Mouse (Mus musculus) CH12.LX (cell line): ENCODE results near the gene Emc1. TPM values are rescaled to one million over a fixed set of nuclear protein-coding genes. Genes with fewer than 3 reads are reported as not detected.

Experiments
- DNase-seq: peaks from one replicate; pipeline ENCODE4 v3.0.0-alpha.2; 2013; ENCODE audit errors: extremely low read depth
- H3K27ac ChIP-seq: 2 replicates; pipeline ENCODE4 v1.5.1; 2012; ENCODE audit warnings: low read depth, mild to moderate bottlenecking, control low read depth, moderate library complexity; ENCODE audit not compliant: insufficient read depth
- H3K27me3 ChIP-seq: replicated peaks from 2 replicates; pipeline ENCODE3; 2012; ENCODE audit warnings: inconsistent platforms
- H3K36me3 ChIP-seq, 2 experiments: replicated peaks in 1 of 2; 2 replicates each; pipeline versions ENCODE3 to v1.6.1; 2012; ENCODE audit warnings: inconsistent platforms in 1 of 2, low read length in 1 of 2, mild to moderate bottlenecking in 1 of 2, mixed read lengths in 1 of 2, moderate library complexity in 1 of 2; ENCODE audit not compliant: control insufficient read depth in 1 of 2, insufficient read depth in 1 of 2
- H3K4me1 ChIP-seq, 2 experiments: 2 replicates each; pipeline ENCODE4 v1.6.1; 2012; ENCODE audit warnings: inconsistent platforms in 1 of 2, moderate library complexity in 1 of 2; ENCODE audit not compliant: insufficient read depth in 2 of 2, control insufficient read depth in 1 of 2
- H3K4me2 ChIP-seq: 2 replicates; pipeline ENCODE4 v1.6.1; 2012; ENCODE audit warnings: low read depth, mild to moderate bottlenecking, control low read depth; ENCODE audit not compliant: poor library complexity, insufficient read depth, severe bottlenecking
- H3K4me3 ChIP-seq, 3 experiments: fragments of 150-350 bp in 1 of 3; sonication (generic) in 1 of 3; replicated peaks in 1 of 3; 2 replicates each; pipeline versions ENCODE3 to v1.5.1; 2011 to 2012; ENCODE audit warnings: low read depth in 2 of 3, low read length in 2 of 3, mild to moderate bottlenecking in 2 of 3, moderate library complexity in 2 of 3, control low read depth in 1 of 3, improper control_type of control experiment in 1 of 3, inconsistent platforms in 1 of 3, mixed read lengths in 1 of 3; ENCODE audit not compliant: poor library complexity in 1 of 3
- H3K79me2 ChIP-seq: replicated peaks from 2 replicates; pipeline ENCODE4 v1.6.1; 2012; ENCODE audit warnings: mild to moderate bottlenecking, moderate library complexity; ENCODE audit not compliant: control insufficient read depth, poor library complexity, insufficient read depth, severe bottlenecking; ENCODE audit errors: extremely low read depth
- H3K9ac ChIP-seq: 2 replicates; pipeline ENCODE4 v1.6.1; 2012; ENCODE audit warnings: low read depth, mild to moderate bottlenecking, control low read depth, moderate library complexity; ENCODE audit not compliant: insufficient read depth
- H3K9me3 ChIP-seq: replicated peaks from 2 replicates; pipeline ENCODE3; 2012; ENCODE audit warnings: low read length, inconsistent platforms, mixed read lengths
- BHLHE40 ChIP-seq: IDR thresholded peaks from 2 replicates; pipeline ENCODE4 v1.6.1; 2011; ENCODE audit warnings: mild to moderate bottlenecking, low read depth, low read length, improper control_type of control experiment
- CHD1 ChIP-seq: IDR thresholded peaks from 2 replicates; pipeline ENCODE4 v1.6.1; 2012; ENCODE audit warnings: low read depth, low read length, improper control_type of control experiment, inconsistent platforms
- CHD2 ChIP-seq: IDR thresholded peaks from 2 replicates; pipeline ENCODE4 v1.6.1; 2011; ENCODE audit warnings: low read length, improper control_type of control experiment
- CTCF ChIP-seq, 2 experiments: IDR thresholded peaks in 1 of 2; conservative IDR thresholded peaks in 1 of 2; 2 replicates each; pipeline ENCODE4 v1.5.1; 2011 to 2012; ENCODE audit warnings: low read depth in 2 of 2, low read length in 2 of 2, improper control_type of control experiment in 1 of 2, inconsistent platforms in 1 of 2, mild to moderate bottlenecking in 1 of 2, moderate library complexity in 1 of 2
- E2F4 ChIP-seq: IDR thresholded peaks from 2 replicates; pipeline ENCODE4 v1.6.1; 2011; ENCODE audit warnings: low read depth, low read length, improper control_type of control experiment; ENCODE audit not compliant: insufficient replicate concordance
- ELF1 ChIP-seq: IDR thresholded peaks from 2 replicates; pipeline ENCODE4 v1.6.1; 2014; ENCODE audit warnings: low read depth, mild to moderate bottlenecking, inconsistent platforms, low read length, improper control_type of control experiment
- EP300 ChIP-seq: IDR thresholded peaks from 2 replicates; pipeline ENCODE4 v1.6.1; 2011; ENCODE audit warnings: low read length, improper control_type of control experiment
- GABPA ChIP-seq: IDR thresholded peaks from 2 replicates; pipeline ENCODE4 v1.6.1; 2012; ENCODE audit warnings: low read depth, low read length, improper control_type of control experiment, inconsistent platforms; ENCODE audit not compliant: insufficient replicate concordance
- HCFC1 ChIP-seq: IDR thresholded peaks from 2 replicates; pipeline ENCODE4 v1.6.1; 2012; ENCODE audit warnings: low read depth, mild to moderate bottlenecking, inconsistent platforms, low read length, improper control_type of control experiment
- IRF4 ChIP-seq: IDR thresholded peaks from 2 replicates; pipeline ENCODE4 v1.6.1; 2014; ENCODE audit warnings: low read depth, mild to moderate bottlenecking, inconsistent platforms, low read length, improper control_type of control experiment
- JUN ChIP-seq: IDR thresholded peaks from 2 replicates; pipeline ENCODE4 v1.6.1; 2011; ENCODE audit warnings: low read depth, mild to moderate bottlenecking, low read length, improper control_type of control experiment, moderate library complexity; ENCODE audit not compliant: insufficient read depth
- JUND ChIP-seq: conservative IDR thresholded peaks from 2 replicates; pipeline ENCODE4 v1.6.1; 2011; ENCODE audit warnings: low read depth, low read length, improper control_type of control experiment
- MAFK ChIP-seq: IDR thresholded peaks from 2 replicates; pipeline ENCODE4 v1.6.1; 2011; ENCODE audit warnings: low read length, improper control_type of control experiment; ENCODE audit not compliant: insufficient replicate concordance
- MAX ChIP-seq: IDR thresholded peaks from 2 replicates; pipeline ENCODE4 v1.6.1; 2011; ENCODE audit warnings: low read length, improper control_type of control experiment
- MAZ ChIP-seq: IDR thresholded peaks from 2 replicates; pipeline ENCODE4 v1.6.1; 2012; ENCODE audit warnings: low read depth, mild to moderate bottlenecking, inconsistent platforms, low read length, improper control_type of control experiment, moderate library complexity
- MXI1 ChIP-seq: IDR thresholded peaks from 2 replicates; pipeline ENCODE4 v1.6.1; 2011; ENCODE audit warnings: mild to moderate bottlenecking, low read depth, low read length, improper control_type of control experiment
- NELFE ChIP-seq: IDR thresholded peaks from 2 replicates; pipeline ENCODE4 v1.6.1; 2011; ENCODE audit warnings: low read depth, low read length, improper control_type of control experiment
- NRF1 ChIP-seq: IDR thresholded peaks from 2 replicates; pipeline ENCODE4 v1.6.1; 2014; ENCODE audit warnings: low read depth, mild to moderate bottlenecking, inconsistent platforms, low read length, improper control_type of control experiment, moderate library complexity
- POLR2AphosphoS2 ChIP-seq: IDR thresholded peaks from 2 replicates; pipeline ENCODE4 v1.6.1; 2011; ENCODE audit warnings: low read depth, low read length, improper control_type of control experiment
- RAD21 ChIP-seq: IDR thresholded peaks from 2 replicates; pipeline ENCODE4 v1.6.1; 2011; ENCODE audit warnings: low read depth, mild to moderate bottlenecking, low read length, improper control_type of control experiment, moderate library complexity
- RCOR1 ChIP-seq: conservative IDR thresholded peaks from 2 replicates; pipeline ENCODE4 v1.6.1; 2012; ENCODE audit warnings: low read depth, mild to moderate bottlenecking, inconsistent platforms, low read length, improper control_type of control experiment
- TBP ChIP-seq: conservative IDR thresholded peaks from 2 replicates; pipeline ENCODE4 v1.6.1; 2011; ENCODE audit warnings: low read depth, low read length, improper control_type of control experiment
- TCF12 ChIP-seq: IDR thresholded peaks from 2 replicates; pipeline ENCODE4 v1.6.1; 2014; ENCODE audit warnings: low read depth, mild to moderate bottlenecking, inconsistent platforms, low read length, improper control_type of control experiment
- USF1 ChIP-seq: IDR thresholded peaks from 2 replicates; pipeline ENCODE4 v1.6.1; 2014; ENCODE audit warnings: low read depth, mild to moderate bottlenecking, inconsistent platforms, low read length, improper control_type of control experiment
- USF2 ChIP-seq: conservative IDR thresholded peaks from 2 replicates; pipeline ENCODE4 v1.6.1; 2011; ENCODE audit warnings: low read depth, low read length, improper control_type of control experiment
- ZNF384 ChIP-seq: IDR thresholded peaks from 2 replicates; pipeline ENCODE4 v1.6.1; 2012; ENCODE audit warnings: low read depth, low read length, improper control_type of control experiment, inconsistent platforms
- dilution Hi-C: fragments of 300-500 bp; cut with MboI; formaldehyde crosslinking; loops from 2 replicates; pipeline ENCODE4 v1.14.3; 2020; ENCODE audit warnings: low sequenced_read_pairs; ENCODE audit not compliant: extremely low pct_unique_long_range_greater_than_20kb, extremely low pct_ligation_motif_present
- in situ Hi-C: fragments of 300-500 bp; cut with MboI; formaldehyde crosslinking; loops from 3 replicates; pipeline ENCODE4 v1.14.3; 2019; ENCODE audit warnings: low sequenced_read_pairs, low pct_ligation_motif_present, low pct_unique_long_range_greater_than_20kb, mixed read lengths
- polyA plus RNA-seq: library from polyadenylated mRNA; unstranded; fragments of >175 nt; gene quantifications from 2 replicates; pipeline ENCODE4 v1.2.1, GENCODE M21; 2012; ENCODE audit warnings: low read depth; ENCODE audit not compliant: insufficient read length
- total RNA-seq, 2 experiments: library from RNA; depleted of rRNA; stranded (reverse); fragments of 300-350 nt in 1 of 2; fragments of >200 nt in 1 of 2; gene quantifications; 2 replicates each; pipeline ENCODE4 v1.2.3; 2012 to 2014

Gene Emc1
- total and polyA plus RNA-seq, 3 experiments = 12.0 to 25.7 (median 19.1) TPM

- TF ChIP-seq NELFE = no peak
- H3K4me2 ChIP-seq = no peak overlapping the region
- H3K9me3 ChIP-seq = no peaks in the 10 kb centered on the region
- in situ Hi-C loops (no loop called here), dilution Hi-C loops (no loop called here)
- H3K4me3 ChIP-seq = no peak overlapping the region
- H3K4me1 ChIP-seq = peaks cover 22 to 48% of the 10 kb centered on the region in 2 experiments
- H3K79me2 ChIP-seq = no peaks in the 10 kb centered on the region
- H3K27ac ChIP-seq = no peak overlapping the region
- H3K9ac ChIP-seq = no peak overlapping the region
- peaks cover 6 to 39% of the 10 kb centered on the region in 2 experiments for H3K36me3 ChIP-seq
- DNase-seq = no peak
- peaks cover 6% of the 10 kb centered on the region for H3K27me3 ChIP-seq
These were observed 46.9 kb upstream of the Emc1 start for GRCm38 (mm10) chr4:139305521-139305920.

GRCm38 (mm10) chr4:139307916-139308315, 44.5 kb upstream of the Emc1 start:
- no peak for TF ChIP-seq MAFK
- TF ChIP-seq CHD2 = no peak
- TF ChIP-seq CTCF (conservative IDR thresholded peaks at IDR 0.05 in 1 of 2, IDR thresholded peaks at IDR 0.05 in 1 of 2; ENCODE audit: low read depth in 2 of 2, low read length in 2 of 2) = no peak
- TF ChIP-seq MAX = 0 out of 2 replicates have a peak, but pooled peaks have one; percentile 24
- 0 out of 2 replicates have a peak, but pooled peaks have one; percentile 44 for TF ChIP-seq EP300
- TF ChIP-seq TCF12 = no peak
- no peak for TF ChIP-seq HCFC1
- no peak for TF ChIP-seq BHLHE40
- no peak for TF ChIP-seq JUND
- TF ChIP-seq TBP = no peak
- TF ChIP-seq IRF4 = peak; percentile 18; the same call in 1 of the 2 replicates
- TF ChIP-seq MAZ = no peak
- TF ChIP-seq ZNF384 = no peak
- 0 out of 2 replicates have a peak, but pooled peaks have one; percentile 37 for TF ChIP-seq ELF1
- TF ChIP-seq, all 38 proteins: peak for 4
- H3K4me3 ChIP-seq = no peak overlapping the region
- H3K9ac ChIP-seq = no peak overlapping the region
- dilution Hi-C loops = no loop called here
- peak; percentile 82 for DNase-seq
- no peaks in the 10 kb centered on the region for H3K9me3 ChIP-seq
- in situ Hi-C loops = no loop called here
- no peaks in the 10 kb centered on the region for H3K79me2 ChIP-seq
- H3K4me2 ChIP-seq = peak overlapping the region; percentile 8; the same call in 1 of the 2 replicates
- peaks cover 0 to 17% of the 10 kb centered on the region in 2 experiments for H3K36me3 ChIP-seq
- H3K4me1 ChIP-seq = peaks cover 26 to 61% of the 10 kb centered on the region in 2 experiments
- peaks cover 8% of the 10 kb centered on the region for H3K27me3 ChIP-seq
- no peak overlapping the region for H3K27ac ChIP-seq

GRCm38 (mm10) chr4:139309651-139310050, 42.7 kb upstream of the Emc1 start:
- H3K4me2 ChIP-seq = peak overlapping the region; percentile 88
- no peak overlapping the region for H3K27ac ChIP-seq
- H3K9me3 ChIP-seq = no peaks in the 10 kb centered on the region
- peaks cover 0 to 22% of the 10 kb centered on the region in 2 experiments for H3K36me3 ChIP-seq
- no peaks in the 10 kb centered on the region for H3K79me2 ChIP-seq
- peaks cover 8% of the 10 kb centered on the region for H3K27me3 ChIP-seq
- DNase-seq = no peak
- H3K9ac ChIP-seq = peak overlapping the region; percentile 39; the same call in 1 of the 2 replicates
- dilution Hi-C loops = no loop called here
- in situ Hi-C loops = no loop called here
- H3K4me3 ChIP-seq = peak overlapping the region; percentile 65 to 84 (median 83)
- H3K4me1 ChIP-seq = peaks cover 33 to 71% of the 10 kb centered on the region in 2 experiments
- TF ChIP-seq NRF1 (no peak), TCF12 (no peak), USF1 (no peak), POLR2AphosphoS2 (no peak), CTCF (conservative IDR thresholded peaks at IDR 0.05 in 1 of 2, IDR thresholded peaks at IDR 0.05 in 1 of 2; ENCODE audit: low read depth in 2 of 2, low read length in 2 of 2) (no peak), RAD21 (no peak), GABPA (no peak), MAX (no peak), IRF4 (no peak), RCOR1 (no peak), CHD1 (no peak), MXI1 (no peak), E2F4 (no peak), MAZ (no peak), BHLHE40 (no peak), JUN (no peak), USF2 (no peak), HCFC1 (no peak)
